Mouse (Mus musculus) CH12.LX (cell line): ENCODE measurements around the gene Gad1.
A peak's percentile ranks its signal among the peaks of the same experiment; 100 is the strongest.

Experiments used
- CHD2 ChIP-seq: IDR thresholded peaks from 2 replicates; pipeline ENCODE4 v1.6.1; 2011; ENCODE audit warnings: low read length, improper control_type of control experiment
- CTCF ChIP-seq, 2 experiments: IDR thresholded peaks in 1 of 2; conservative IDR thresholded peaks in 1 of 2; 2 replicates each; pipeline ENCODE4 v1.5.1; 2011 to 2012; ENCODE audit warnings: low read depth in 2 of 2, low read length in 2 of 2, improper control_type of control experiment in 1 of 2, inconsistent platforms in 1 of 2, mild to moderate bottlenecking in 1 of 2, moderate library complexity in 1 of 2
- E2F4 ChIP-seq: IDR thresholded peaks from 2 replicates; pipeline ENCODE4 v1.6.1; 2011; ENCODE audit warnings: low read depth, low read length, improper control_type of control experiment; ENCODE audit not compliant: insufficient replicate concordance
- ELF1 ChIP-seq: IDR thresholded peaks from 2 replicates; pipeline ENCODE4 v1.6.1; 2014; ENCODE audit warnings: low read depth, mild to moderate bottlenecking, inconsistent platforms, low read length, improper control_type of control experiment
- GABPA ChIP-seq: IDR thresholded peaks from 2 replicates; pipeline ENCODE4 v1.6.1; 2012; ENCODE audit warnings: low read depth, low read length, improper control_type of control experiment, inconsistent platforms; ENCODE audit not compliant: insufficient replicate concordance
- NRF1 ChIP-seq: IDR thresholded peaks from 2 replicates; pipeline ENCODE4 v1.6.1; 2014; ENCODE audit warnings: low read depth, mild to moderate bottlenecking, inconsistent platforms, low read length, improper control_type of control experiment, moderate library complexity
- POLR2A ChIP-seq: IDR thresholded peaks from 2 replicates; pipeline ENCODE4 v1.6.1; 2011; ENCODE audit warnings: low read depth, mild to moderate bottlenecking, improper control_type of control experiment, low read length
- USF1 ChIP-seq: IDR thresholded peaks from 2 replicates; pipeline ENCODE4 v1.6.1; 2014; ENCODE audit warnings: low read depth, mild to moderate bottlenecking, inconsistent platforms, low read length, improper control_type of control experiment
- USF2 ChIP-seq: conservative IDR thresholded peaks from 2 replicates; pipeline ENCODE4 v1.6.1; 2011; ENCODE audit warnings: low read depth, low read length, improper control_type of control experiment
- ZKSCAN1 ChIP-seq: IDR thresholded peaks from 2 replicates; pipeline ENCODE4 v1.6.1; 2012; ENCODE audit warnings: low read depth, inconsistent platforms, low read length, improper control_type of control experiment, borderline replicate concordance
- ZMIZ1 ChIP-seq: IDR thresholded peaks from 2 replicates; pipeline ENCODE4 v1.6.1; 2012; ENCODE audit warnings: low read depth, mild to moderate bottlenecking, inconsistent platforms, low read length, improper control_type of control experiment

- no peak for TF ChIP-seq CTCF (conservative IDR thresholded peaks at IDR 0.05 in 1 of 2, IDR thresholded peaks at IDR 0.05 in 1 of 2; ENCODE audit: low read depth in 2 of 2, low read length in 2 of 2)
- no peak for TF ChIP-seq ZKSCAN1
- peak; percentile 55 for TF ChIP-seq USF1
- TF ChIP-seq GABPA = no peak
- no peak for TF ChIP-seq E2F4
- no peak for TF ChIP-seq POLR2A
- TF ChIP-seq ELF1 = peak; percentile 52
- TF ChIP-seq CHD2 = peak; percentile 86
- no peak for TF ChIP-seq ZMIZ1
- peak; percentile 44; the same call in 1 of the 2 replicates for TF ChIP-seq USF2
- no peak for TF ChIP-seq NRF1
These were observed 62.0 kb downstream of the Gad1 start for GRCm38 (mm10) chr2:70614745-70615351.
